Mouse (Mus musculus) lung, postnatal 0 days (tissue): ENCODE measurements at regions not wholly inside any gene's neighbourhood (a gene's known extent, or its start where the extent isn't known, plus 50 kb on each side); places are given as distances from the start of the nearest gene placed in this dataset.

Experiments used
- CTCF ChIP-seq: IDR thresholded peaks from 2 replicates; pipeline ENCODE4 v1.5.1; 2016; ENCODE audit warnings: antibody characterized with exemption, mild to moderate bottlenecking
- EP300 ChIP-seq: IDR thresholded peaks from 2 replicates; pipeline ENCODE4 v1.6.1; 2016; ENCODE audit warnings: antibody characterized with exemption, mild to moderate bottlenecking, control low read depth

GRCm38 (mm10) chr1:69443466-69443865, 243.6 kb downstream of the Ikzf2 start:
- TF ChIP-seq CTCF (no peak), EP300 (no peak)
